Mouse (Mus musculus) heart, adult 9 months (tissue): ENCODE measurements at regions not wholly inside any gene's neighbourhood (a gene's known extent, or its start where the extent isn't known, plus 50 kb on each side); places are given as distances from the start of the nearest gene placed in this dataset.

ENCODE experiments used
- DNase-seq, 2 experiments: peaks; one replicate each; pipeline ENCODE4 v3.0.0; 2022; ENCODE audit warnings: low spot score in 2 of 2

DNA sequence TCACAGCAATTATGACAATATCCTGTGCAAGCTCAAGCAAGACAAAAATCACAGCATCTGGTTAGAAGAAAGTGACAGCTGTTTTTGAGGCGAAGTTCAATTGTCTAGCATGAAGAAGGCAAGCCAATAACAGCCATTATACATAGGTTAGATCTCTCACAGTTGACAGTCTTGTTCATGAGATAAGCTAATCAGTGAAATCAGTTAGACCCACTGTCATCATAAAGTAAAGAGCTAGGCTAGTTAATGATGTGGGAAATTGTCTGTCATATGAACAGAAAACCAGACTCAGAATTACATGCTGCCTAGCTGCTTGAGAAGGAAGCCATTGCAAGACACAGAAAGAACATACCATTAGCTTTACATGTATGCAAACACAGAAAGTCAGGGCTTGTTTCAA, 470.2 kb upstream of the 5930422O12Rik start:
- no peak for DNase-seq

GRCm38 (mm10) chr8:32958855-32959254, 469.7 kb upstream of the 5930422O12Rik start:
- DNase-seq: no peak

DNA sequence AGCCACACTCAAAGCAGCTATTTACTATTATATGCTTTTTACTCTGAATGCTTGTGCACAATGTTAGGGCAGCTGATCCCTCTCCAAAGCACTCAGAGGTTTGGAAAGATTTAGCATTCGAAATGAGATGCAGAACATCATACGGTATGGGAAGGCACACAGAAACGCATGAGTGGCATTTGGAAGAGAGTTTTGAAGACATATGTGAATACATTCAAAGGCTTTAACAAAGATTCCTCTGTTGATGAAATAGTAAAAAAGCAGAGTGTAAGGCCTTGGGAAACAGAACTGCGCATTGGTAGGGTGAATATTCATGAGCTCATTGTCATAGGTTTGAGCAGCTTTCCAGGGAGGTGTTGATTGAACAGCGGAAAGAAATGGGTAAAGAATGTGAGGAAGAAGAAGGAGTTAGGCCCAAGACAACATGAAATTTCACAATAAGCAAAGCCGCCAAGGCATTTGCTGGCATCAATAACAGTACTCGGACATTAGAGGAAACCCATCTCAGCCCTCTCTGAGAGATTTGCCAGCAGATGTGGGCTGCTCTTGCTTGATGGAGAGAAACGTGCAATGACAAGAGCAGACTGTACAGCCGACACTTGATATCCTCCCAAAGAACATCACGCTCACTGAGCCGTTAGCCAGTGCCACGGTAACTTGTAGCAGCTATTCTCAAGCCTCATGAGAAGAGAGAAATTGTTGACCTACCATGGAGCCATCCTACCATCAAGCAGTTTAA, 469.0 kb upstream of the 5930422O12Rik start:
- DNase-seq: no peak

DNA sequence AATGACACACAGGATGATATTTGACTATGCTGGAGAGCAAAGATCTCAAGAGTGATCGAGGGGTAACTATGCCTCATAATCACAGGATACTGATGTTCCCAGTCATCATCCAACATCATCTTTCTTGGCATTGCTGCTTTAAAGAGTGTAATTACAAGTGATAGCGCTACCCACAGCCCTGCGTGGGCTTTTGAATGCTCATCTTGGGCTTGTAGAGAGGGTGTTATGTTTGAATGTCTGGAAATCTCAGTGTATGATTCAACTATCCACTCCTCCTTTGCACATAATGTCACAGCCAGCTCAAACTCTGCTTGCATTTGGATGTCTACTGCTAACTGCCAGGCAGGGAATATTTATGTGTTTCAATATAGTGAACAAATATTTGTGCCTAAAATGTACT, 438.3 kb upstream of the 5930422O12Rik start:
- no peak for DNase-seq

- DNase-seq: no peak
Measured at GRCm38 (mm10) chr8:33003967-33004564, 424.4 kb upstream of the 5930422O12Rik start.

DNA sequence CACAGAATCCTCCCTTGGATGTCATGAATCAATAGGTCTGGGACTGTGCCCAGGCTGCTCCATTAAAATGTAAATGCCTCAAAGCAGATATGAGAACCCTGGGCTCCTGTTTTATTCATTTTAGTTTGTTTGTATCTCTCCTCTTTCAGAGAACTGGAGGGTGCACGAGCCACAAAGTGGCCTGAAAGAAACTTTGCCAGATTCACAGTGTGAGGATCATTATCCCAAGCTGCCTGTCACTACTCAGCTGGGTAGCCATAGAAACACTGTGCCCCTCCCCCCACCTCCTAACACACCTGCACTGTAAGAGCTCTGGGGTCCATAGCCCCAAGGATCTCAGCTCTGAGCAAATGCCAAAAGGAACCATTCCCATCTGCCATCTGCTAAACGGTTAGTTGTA, 423.9 kb upstream of the 5930422O12Rik start:
- DNase-seq: no peak

DNA sequence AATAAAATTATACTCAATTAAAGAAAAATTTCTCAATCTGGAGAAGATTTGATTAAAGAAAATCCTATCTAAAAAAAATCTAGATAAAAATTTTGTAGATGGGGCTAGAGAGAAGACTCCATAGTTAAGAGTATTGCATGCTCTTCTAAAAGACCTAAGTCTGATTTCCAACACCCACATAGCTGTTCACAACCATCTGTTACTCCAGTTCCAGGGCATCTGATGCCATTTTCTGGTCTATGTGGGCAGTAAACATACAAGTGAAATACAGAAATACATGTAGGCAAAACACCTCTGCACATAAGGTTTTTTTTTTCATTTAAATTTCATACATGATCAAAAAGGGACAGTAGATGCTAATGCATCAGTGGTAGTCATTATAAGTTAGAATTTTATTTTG, 418.4 kb upstream of the 5930422O12Rik start:
- DNase-seq: no peak

- DNase-seq: no peak
Measured at GRCm38 (mm10) chr8:33012784-33013183, 415.7 kb upstream of the 5930422O12Rik start.

DNA sequence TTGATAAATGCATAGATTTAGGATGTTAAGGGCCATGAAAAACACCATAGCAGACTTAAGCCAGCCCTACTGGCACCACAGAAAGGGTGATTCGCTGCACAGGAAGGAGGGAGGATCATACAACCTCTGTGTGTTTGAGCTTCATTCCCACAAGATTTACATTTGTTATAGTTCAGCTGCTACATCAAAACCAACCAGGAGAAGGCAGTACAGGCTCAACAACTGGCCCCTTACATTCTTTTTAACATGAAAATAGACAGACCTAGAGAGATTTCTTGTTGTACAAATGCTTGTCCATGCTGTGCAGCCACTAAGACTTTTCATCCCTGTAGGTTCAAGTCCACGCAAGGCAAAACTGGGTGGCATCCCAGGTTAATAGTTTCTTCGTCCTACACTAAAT, 412.6 kb upstream of the 5930422O12Rik start:
- DNase-seq: no peak

DNA sequence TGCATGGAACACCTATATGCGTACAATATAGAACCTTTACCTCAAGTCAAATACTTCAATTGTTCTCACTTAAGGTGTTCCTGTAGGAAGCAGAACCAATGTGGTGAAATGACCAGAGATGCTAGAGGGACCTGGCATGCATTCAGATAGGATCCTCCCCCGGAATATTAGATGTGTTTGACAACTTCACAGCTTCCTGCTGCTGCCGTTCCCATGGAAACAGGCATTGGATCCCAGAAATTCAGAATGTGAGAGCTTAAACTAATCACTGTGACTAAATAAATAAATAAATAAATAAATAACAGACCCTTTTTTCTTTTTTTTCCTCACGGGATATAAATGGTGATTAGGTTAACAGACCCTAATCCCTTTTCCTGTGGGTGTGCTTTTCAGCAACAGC, 401.5 kb upstream of the 5930422O12Rik start:
- no peak for DNase-seq

GRCm38 (mm10) chr8:33029453-33029852, 399.1 kb upstream of the 5930422O12Rik start:
- DNase-seq: no peak

- DNase-seq: no peak
Measured at GRCm38 (mm10) chr8:33052017-33052416, 376.5 kb upstream of the 5930422O12Rik start.

DNA sequence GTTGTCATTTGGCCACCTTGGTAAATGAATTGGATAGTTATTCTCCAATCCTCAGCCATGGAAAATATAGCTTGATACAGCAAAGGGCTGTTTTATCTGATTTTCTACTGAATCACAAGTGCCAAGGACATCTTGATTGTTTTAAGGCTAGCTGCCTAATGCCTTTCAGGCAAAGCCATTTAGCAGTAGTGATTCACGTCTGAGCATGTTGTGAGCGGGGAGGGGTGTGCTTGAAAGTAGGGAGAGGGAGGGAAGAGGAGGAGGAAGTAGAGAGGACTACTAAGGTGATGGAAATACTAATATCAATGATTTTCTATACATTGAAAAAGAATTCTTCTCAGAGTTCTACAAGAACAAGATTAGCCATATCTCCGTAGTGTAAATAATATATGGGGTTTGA, 362.9 kb upstream of the 5930422O12Rik start:
- DNase-seq: no peak

GRCm38 (mm10) chr8:33066168-33066567, 362.3 kb upstream of the 5930422O12Rik start:
- no peak for DNase-seq

DNA sequence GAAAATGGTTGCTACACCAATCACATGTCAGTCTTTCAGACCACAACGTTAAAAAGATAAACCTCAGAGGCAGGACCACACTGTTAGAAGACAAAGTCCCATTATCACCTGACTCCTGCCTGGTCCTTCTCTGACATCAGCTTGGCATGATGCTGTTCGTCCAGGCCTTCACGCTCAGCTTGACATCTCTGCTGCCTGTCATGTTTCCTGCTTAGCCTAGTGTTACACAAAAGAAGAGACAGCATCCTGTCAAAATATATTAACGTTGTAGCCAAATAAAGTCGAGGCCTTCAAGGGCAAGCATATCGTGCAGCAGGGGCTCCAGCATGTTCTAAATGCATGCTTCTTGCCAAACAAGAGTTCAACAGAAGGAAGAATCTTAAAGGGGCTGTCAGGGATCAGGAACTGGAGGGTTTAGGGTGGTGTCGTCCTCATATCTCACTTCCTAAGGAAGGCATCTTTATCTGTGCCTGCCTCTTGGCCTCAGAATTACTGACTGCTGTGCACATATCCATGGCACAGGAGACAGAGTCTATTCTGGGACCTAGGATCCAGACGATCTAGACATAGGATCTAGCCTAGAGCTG, 361.0 kb upstream of the 5930422O12Rik start:
- no peak for DNase-seq

DNA sequence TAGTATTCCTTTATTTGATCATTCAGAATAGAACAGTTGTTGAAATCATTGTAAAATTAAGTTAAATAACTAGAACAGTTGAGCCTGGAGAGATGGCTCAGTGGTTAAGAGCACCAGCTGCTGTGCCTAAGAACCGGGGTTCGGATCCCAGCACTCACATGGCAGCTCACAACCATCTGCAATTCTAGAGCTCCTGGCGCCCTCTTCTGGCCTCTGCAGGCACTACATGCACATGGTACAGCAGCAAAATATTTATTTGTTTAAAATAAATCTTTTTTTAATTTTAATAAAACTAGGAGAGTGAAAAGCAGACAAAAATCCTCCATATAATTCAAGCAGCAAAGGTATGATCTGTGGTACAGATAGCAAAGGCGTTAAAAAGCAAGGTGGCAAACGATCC, 360.0 kb upstream of the 5930422O12Rik start:
- no peak for DNase-seq

GRCm38 (mm10) chr8:33075186-33075585, 353.3 kb upstream of the 5930422O12Rik start:
- DNase-seq: no peak

DNA sequence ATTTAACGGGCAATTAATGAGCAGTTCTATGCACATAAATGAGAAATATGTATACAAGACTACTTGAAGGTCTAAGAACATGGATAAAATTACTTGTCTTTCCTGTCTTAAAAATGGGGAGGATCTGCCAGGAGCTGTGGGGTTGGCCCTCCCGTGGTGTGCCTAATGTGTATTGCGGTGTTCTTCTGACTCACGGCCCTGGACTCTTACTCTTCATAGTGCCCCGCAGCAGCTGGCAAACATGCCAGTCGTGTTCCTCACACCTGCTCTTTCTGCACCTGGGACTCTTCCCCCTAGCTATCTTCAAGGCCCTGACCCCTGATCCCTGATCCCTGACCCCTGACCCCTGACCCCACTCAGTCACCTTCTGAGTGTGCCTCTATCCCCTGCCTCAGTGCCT, 352.3 kb upstream of the 5930422O12Rik start:
- DNase-seq: no peak

DNA sequence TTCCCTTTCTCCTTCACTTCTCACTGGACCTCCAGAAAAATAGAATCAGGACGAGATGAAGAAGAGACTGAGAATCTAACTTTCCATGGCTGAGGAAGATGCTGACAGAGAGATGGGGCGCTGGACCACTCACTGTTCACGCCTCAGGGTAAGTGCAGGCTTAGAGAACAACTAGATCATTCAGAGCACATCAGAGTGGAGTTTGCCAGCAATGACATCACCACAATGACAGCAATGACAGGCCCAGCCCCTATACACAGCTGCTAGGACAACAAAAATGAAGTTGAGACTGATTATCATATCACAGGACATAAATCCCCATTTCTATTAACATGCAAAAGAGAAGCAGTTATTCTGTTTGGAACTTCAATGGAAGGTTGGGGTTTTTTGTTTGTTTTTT, 350.4 kb upstream of the 5930422O12Rik start:
- DNase-seq: no peak

- no peak for DNase-seq
Measured at GRCm38 (mm10) chr8:33079867-33080585, 348.5 kb upstream of the 5930422O12Rik start.

DNA sequence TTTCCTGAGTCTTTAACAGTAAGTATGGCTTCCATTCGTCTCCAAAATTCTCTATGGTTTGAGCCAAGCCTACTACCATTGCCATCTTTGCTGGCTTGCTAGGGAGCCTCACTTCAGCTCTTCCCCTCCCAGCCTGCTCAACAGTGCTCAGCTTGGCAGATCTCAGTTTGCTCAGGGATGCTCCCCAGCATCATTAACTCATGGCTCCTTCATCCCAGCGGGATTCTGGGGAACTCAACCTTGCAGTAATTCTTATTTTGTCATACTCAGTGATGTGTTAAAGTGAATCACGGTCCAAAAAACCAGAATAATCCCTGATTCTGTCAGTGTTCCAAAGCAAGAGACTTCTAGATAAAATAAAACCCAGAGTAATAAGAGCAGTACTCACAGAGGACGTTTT, 346.6 kb upstream of the 5930422O12Rik start:
- no peak for DNase-seq

- no peak for DNase-seq
Measured at GRCm38 (mm10) chr8:33085461-33085860, 343.0 kb upstream of the 5930422O12Rik start.

GRCm38 (mm10) chr8:33089731-33090130, 338.8 kb upstream of the 5930422O12Rik start:
- peak in 1 of 2 experiments; percentile 2 for DNase-seq
